Mouse (Mus musculus) lung, postnatal 0 days (tissue): ENCODE data around the gene Casp2.

Experiments
- CTCF ChIP-seq: IDR thresholded peaks from 2 replicates; pipeline ENCODE4 v1.5.1; 2016; ENCODE audit warnings: antibody characterized with exemption, mild to moderate bottlenecking
- EP300 ChIP-seq: IDR thresholded peaks from 2 replicates; pipeline ENCODE4 v1.6.1; 2016; ENCODE audit warnings: antibody characterized with exemption, mild to moderate bottlenecking, control low read depth

DNA sequence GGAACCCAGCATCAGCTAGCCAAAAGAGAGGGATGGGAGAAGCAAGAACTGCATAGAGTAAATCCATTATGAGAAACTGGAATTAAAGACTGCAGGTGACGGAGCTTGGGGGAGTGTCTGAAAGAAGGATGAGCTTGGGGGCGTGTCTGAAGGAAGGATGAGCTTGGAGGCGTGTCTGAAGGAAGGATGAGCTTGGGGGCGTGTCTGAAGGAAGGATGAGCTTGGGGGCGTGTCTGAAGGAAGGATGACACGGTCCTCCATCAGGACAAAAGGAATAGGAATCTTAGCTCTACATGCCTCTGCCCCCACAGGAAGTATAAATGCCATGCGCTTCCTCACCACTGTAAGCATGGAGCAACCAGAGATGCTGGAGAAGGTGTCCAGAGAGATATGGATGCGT is 17.6 kb upstream of the Casp2 start:
- no peak for TF ChIP-seq CTCF
- TF ChIP-seq EP300, result no peak
